Mouse (Mus musculus) megakaryocyte, adult 5-6 weeks (primary cell): ENCODE measurements around the gene Csdc2. TPM values are rescaled to one million over a fixed set of nuclear protein-coding genes. Genes with fewer than 3 reads are reported as not detected.
"Not testable (repeated sequence)": the region's sequence is repeated elsewhere in the genome, so short reads cannot be mapped to it uniquely, and the experiment has no call there.

Experiments used
- ATAC-seq: 2 replicates; pipeline ENCODE4 v1.8.0; 2016; ENCODE audit warnings: mild to moderate bottlenecking, inconsistent platforms; ENCODE audit not compliant: poor library complexity, severe bottlenecking
- total RNA-seq, 2 experiments: library from RNA; stranded (forward) in 1 of 2; stranded (reverse) in 1 of 2; fragments of 153-499, 151-499 nt in 1 of 2; fragments of 221-1000, 200-1000 nt in 1 of 2; gene quantifications; 2 replicates each; pipeline versions ENCODE4 v1.2.3 to v1.2.4; 2015 to 2017

The Csdc2 gene
- total RNA-seq, 2 experiments from 2014 or later: not detected

DNA sequence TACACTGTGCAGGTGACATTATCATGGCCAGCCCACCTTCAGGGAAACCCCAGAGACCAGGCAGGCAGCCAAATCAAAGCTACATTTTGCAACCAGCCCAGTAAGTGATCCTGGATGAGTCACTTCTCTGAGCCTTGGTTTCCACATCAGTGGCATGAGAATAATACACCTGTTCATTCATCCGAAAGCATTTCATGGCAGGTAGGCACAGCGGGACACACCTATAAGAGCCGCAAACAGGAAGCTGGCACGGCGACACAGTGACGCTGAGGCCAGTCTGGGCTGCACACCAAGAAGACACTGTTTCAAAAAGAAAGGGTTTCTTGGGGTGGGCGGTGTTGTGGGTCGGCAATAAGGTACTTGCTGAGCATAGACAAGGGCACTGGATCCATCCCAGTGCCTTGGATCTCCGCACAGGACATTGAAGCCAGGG is 17.6 kb downstream of the Csdc2 start:
- no peak for ATAC-seq

GRCm38 (mm10) chr15:81954716-81955115 is 18.2 kb downstream of the Csdc2 start:
- no peak for ATAC-seq

- ATAC-seq: no peak
Observed at GRCm38 (mm10) chr15:81955414-81955813, 18.9 kb downstream of the Csdc2 start.

DNA sequence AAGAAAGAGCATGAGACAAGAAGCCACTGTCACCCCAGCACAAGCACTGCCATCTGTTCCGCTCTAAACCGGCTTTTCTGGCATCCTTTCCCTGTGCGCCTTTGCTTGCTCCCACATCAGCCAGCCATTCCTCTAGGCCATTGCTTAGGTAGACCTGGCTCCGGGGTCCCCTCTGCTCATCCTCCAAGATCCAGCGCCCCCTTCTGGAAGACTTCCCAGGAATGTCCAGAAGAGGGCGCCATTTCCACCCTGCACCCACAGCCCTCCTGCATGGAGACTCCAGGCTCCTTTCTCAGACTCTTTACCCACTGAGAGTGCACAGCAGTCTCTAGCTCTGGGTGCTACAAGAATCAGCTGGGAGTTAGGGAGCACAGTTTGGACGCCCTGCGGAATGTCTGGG is 19.9 kb downstream of the Csdc2 start:
- ATAC-seq: no peak

DNA sequence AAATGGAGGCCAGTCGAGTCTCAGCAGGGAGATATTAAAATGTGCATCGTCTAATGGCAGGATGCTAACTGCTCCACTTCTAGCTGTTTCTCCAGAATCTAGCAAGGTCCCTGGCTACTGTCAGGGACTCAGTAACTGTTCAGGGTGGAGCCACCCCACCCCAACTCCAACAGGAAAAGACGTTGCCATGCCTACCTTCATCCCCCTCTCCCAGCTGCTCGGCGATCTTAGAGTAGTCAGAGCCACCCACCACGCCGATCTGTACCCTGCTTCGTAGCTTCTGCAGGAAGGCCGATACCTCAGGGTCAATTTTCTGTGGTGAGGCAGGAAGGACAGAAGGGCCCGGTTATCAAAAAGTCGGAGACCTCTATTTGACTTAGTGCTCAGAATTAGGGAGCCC is 21.0 kb downstream of the Csdc2 start:
- ATAC-seq: no peak

DNA sequence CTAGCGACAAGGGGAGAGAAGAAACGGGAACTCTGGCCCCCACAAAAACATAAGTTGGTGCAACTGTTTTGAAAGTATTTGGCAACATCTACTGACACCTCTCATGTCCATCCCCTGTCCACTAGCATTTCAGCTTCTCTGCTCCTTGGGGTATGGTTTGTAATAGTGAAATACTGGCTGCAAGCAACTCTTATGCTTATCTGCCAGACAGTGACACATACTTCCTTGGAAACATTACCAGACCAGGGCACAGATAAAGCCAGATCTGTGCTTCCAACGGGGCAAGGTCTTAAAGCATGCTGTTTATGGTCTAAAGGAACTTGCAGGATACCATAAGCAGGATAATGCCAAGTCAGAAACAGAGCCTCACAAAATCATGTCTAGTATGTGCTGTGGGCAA is 22.3 kb downstream of the Csdc2 start:
- no peak for ATAC-seq

GRCm38 (mm10) chr15:81960171-81961077 is 23.9 kb downstream of the Csdc2 start, which contains the start of gene Pmm1:
Pmm1 (minus strand) TSS chr15:81960930.
- ATAC-seq: peak; percentile 96

DNA sequence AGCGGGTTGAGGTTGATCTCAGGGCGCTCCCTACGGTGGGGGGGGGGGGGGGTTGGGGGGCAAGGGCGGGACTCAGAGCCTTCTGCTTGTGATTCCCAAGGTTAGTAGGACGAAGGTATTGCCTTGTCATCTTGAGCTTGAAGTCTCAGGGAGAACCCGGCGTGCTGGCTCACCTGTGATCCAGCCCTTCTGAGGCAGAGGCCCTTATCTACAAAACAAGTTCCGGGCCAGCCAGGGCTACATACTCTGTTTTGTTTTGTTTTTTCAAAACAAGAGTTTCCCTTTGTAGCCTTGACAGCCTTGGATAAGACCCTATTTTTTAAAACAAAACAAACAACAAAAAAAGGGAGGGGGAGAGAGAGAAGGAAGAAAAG is 24.5 kb downstream of the Csdc2 start:
- no peak for ATAC-seq

- ATAC-seq: no peak
Observed at GRCm38 (mm10) chr15:81964262-81964661, 27.7 kb downstream of the Csdc2 start.

GRCm38 (mm10) chr15:81964980-81965545 is 28.5 kb downstream of the Csdc2 start:
- no peak for ATAC-seq

- no peak for ATAC-seq
Observed at GRCm38 (mm10) chr15:81966062-81966829, 29.7 kb downstream of the Csdc2 start.

- ATAC-seq: no peak
Observed at GRCm38 (mm10) chr15:81967821-81968220, 31.3 kb downstream of the Csdc2 start.

GRCm38 (mm10) chr15:81968447-81968846 is 31.9 kb downstream of the Csdc2 start:
- no peak for ATAC-seq

- ATAC-seq: no peak
Observed at GRCm38 (mm10) chr15:81969173-81969572, 32.6 kb downstream of the Csdc2 start.

GRCm38 (mm10) chr15:81969635-81970034 is 33.1 kb downstream of the Csdc2 start:
- ATAC-seq: not testable (repeated sequence)

DNA sequence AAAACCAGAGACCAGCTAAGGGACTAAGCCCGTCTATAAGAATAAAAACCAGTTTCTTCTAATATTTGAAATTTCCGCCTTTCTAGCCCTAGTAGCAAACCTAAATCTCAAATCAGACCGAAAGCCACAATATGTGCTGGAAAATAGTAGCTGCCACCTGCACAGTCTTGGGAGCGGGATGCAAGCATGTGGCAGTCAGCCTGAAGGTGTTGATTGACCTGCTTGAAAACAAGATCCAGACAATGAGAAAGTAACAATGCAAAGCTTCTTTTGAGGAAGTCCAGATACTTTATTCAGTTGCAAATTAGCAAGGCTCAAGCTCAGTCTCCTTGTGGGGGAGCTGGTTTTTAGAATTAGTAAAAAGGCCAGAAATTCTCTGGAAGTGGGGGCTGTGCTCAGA is 33.9 kb downstream of the Csdc2 start:
- ATAC-seq: not testable (repeated sequence)

DNA sequence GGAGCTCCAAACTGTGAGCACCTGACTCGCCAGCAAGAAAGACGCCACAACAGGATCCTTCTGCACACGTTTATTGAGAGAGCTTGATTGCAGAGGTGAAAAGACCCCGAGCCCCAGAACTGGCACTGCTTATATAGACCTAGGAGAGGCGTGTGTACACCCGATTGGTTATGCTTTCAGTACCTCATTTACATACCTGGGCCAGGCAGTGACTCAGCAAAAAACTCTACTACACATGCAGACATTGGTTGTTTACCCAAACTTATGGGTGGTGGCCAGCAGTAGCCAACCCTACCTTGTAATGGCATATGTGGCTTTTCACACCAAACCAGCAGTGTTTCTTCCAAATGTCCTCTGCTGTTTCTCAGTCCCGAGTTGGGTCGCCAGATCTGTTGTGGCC is 38.6 kb downstream of the Csdc2 start:
- ATAC-seq: not testable (repeated sequence)

GRCm38 (mm10) chr15:81980321-81980720 is 43.8 kb downstream of the Csdc2 start, which contains the start of gene 1700029P11Rik:
1700029P11Rik (plus strand) TSS chr15:81980540.
- ATAC-seq: no peak

GRCm38 (mm10) chr15:81982173-81982572 is 45.6 kb downstream of the Csdc2 start:
- ATAC-seq: no peak

GRCm38 (mm10) chr15:81985267-81986161 is 49.0 kb downstream of the Csdc2 start:
- no peak for ATAC-seq
